ENCODE assay signal across 8 mouse cellular contexts in genomic region chr11:77802341-77802865, GRCm38 (mm10). TPM values are rescaled to one million over a fixed set of nuclear protein-coding genes. Genes with fewer than 3 reads are reported as not detected.
A peak's percentile ranks its signal among the peaks of the same experiment; 100 is the strongest.
DNase-seq lines count a peak whose midpoint lies in the region; ATAC-seq and TF ChIP-seq lines count a peak whose summit lies in the region.

No protein-coding gene starts in this region.

- peak overlapping the region; percentile 49 to 76 (median 55) for H3K4me3 ChIP-seq in CH12.LX (replicated peaks in 1 of 3; ENCODE audit: low read depth in 2 of 3, low read length in 2 of 3, poor library complexity in 1 of 3)
- H3K4me3 ChIP-seq in heart, embryonic 15.5 days: peak overlapping the region; percentile 56
- no peak overlapping the region for H3K4me3 ChIP-seq in lung, embryonic 15.5 days
- H3K4me3 ChIP-seq in stomach, embryonic 15.5 days (replicated peaks): 0 out of 2 replicates have a peak overlapping the region, but pooled peaks have one; percentile 2

- no peaks in the 10 kb centered on the region for H3K27me3 ChIP-seq in CH12.LX (replicated peaks)
- H3K27me3 ChIP-seq in heart, embryonic 15.5 days: no peaks in the 10 kb centered on the region
- no peaks in the 10 kb centered on the region for H3K27me3 ChIP-seq in lung, embryonic 15.5 days
- H3K27me3 ChIP-seq in stomach, embryonic 15.5 days (replicated peaks): no peaks in the 10 kb centered on the region

- peaks cover 0 to 8% of the 10 kb centered on the region in 2 experiments for H3K36me3 ChIP-seq in CH12.LX (replicated peaks in 1 of 2; ENCODE audit: control insufficient read depth in 1 of 2, insufficient read depth in 1 of 2, low read length in 1 of 2)
- no peaks in the 10 kb centered on the region for H3K36me3 ChIP-seq in heart, embryonic 15.5 days
- no peaks in the 10 kb centered on the region for H3K36me3 ChIP-seq in lung, embryonic 15.5 days
- no peaks in the 10 kb centered on the region for H3K36me3 ChIP-seq in stomach, embryonic 15.5 days

- TF ChIP-seq POLR2A in CH12.LX (IDR thresholded peaks at IDR 0.05; ENCODE audit: low read depth, low read length): peak; percentile 74

- dilution Hi-C loops in CH12.LX (cut with MboI; ENCODE audit: extremely low pct_ligation_motif_present, extremely low pct_unique_long_range_greater_than_20kb, low sequenced_read_pairs): no loop called here

- peak overlapping the region; percentile 92 for H3K4me2 ChIP-seq in CH12.LX (ENCODE audit: insufficient read depth, low read depth, poor library complexity, severe bottlenecking)
- peak overlapping the region; percentile 81 for H3K4me2 ChIP-seq in heart, embryonic 15.5 days
- peak overlapping the region; percentile 18; the same call in 1 of the 2 replicates for H3K4me2 ChIP-seq in lung, embryonic 15.5 days
- no peak overlapping the region for H3K4me2 ChIP-seq in stomach, embryonic 15.5 days

- DNase-seq in adrenal gland, adult (ENCODE audit: inconsistent age in 2 of 2, low spot score in 1 of 2): peak; percentile 54 to 76
- DNase-seq in adrenal gland, postnatal 10 days: no peak
- peak; percentile 81 for DNase-seq in CH12.LX (ENCODE audit: extremely low read depth)
- DNase-seq in embryo, embryonic 9.5 days (ENCODE audit: extremely low spot score): no peak
- DNase-seq in retina, postnatal 1 day: no peak

- H3K79me2 ChIP-seq in CH12.LX (replicated peaks; ENCODE audit: control insufficient read depth, extremely low read depth, insufficient read depth, poor library complexity, severe bottlenecking): no peaks in the 10 kb centered on the region

- 27% methylated on average over 9 of the region's 9 CpGs for WGBS in heart, embryonic 15.5 days
- WGBS in lung, embryonic 15.5 days: 61% methylated on average over 9 of the region's 9 CpGs
- WGBS in stomach, embryonic 15.5 days: 65% methylated on average over 9 of the region's 9 CpGs

- TF ChIP-seq RAD21 in CH12.LX (IDR thresholded peaks at IDR 0.05; ENCODE audit: low read depth, low read length): no peak

- peak; percentile 51; the same call in 1 of the 2 replicates for TF ChIP-seq EP300 in CH12.LX (IDR thresholded peaks at IDR 0.05; ENCODE audit: low read length)

- peak overlapping the region; percentile 18; the same call in 1 of the 2 replicates for H3K27ac ChIP-seq in CH12.LX (ENCODE audit: insufficient read depth, low read depth)
- peak overlapping the region; percentile 99 for H3K27ac ChIP-seq in heart, embryonic 15.5 days
- 0 out of 2 replicates have a peak overlapping the region, but pooled peaks have one; percentile 33 for H3K27ac ChIP-seq in lung, embryonic 15.5 days
- peak overlapping the region; percentile 63; the same call in 1 of the 2 replicates for H3K27ac ChIP-seq in stomach, embryonic 15.5 days

- H3K9ac ChIP-seq in CH12.LX (ENCODE audit: insufficient read depth, low read depth): peak overlapping the region; percentile 59
- peak overlapping the region; percentile 68 for H3K9ac ChIP-seq in heart, embryonic 15.5 days
- H3K9ac ChIP-seq in lung, embryonic 15.5 days: no peak overlapping the region
- no peak overlapping the region for H3K9ac ChIP-seq in stomach, embryonic 15.5 days

- in situ Hi-C loops in CH12.LX (cut with MboI; ENCODE audit: low pct_ligation_motif_present, low pct_unique_long_range_greater_than_20kb, low sequenced_read_pairs): no loop called here

- no peak; a peak in 1 of 4 replicates for TF ChIP-seq CTCF in CH12.LX (conservative IDR thresholded peaks at IDR 0.05 in 1 of 2, IDR thresholded peaks at IDR 0.05 in 1 of 2; ENCODE audit: low read depth in 2 of 2, low read length in 2 of 2)

- no peak for ATAC-seq in heart, embryonic 15.5 days (replicated peaks; ENCODE audit: insufficient number of reproducible peaks, insufficient read depth, low FRiP score, low read depth)
- no peak for ATAC-seq in lung, embryonic 15.5 days (ENCODE audit: borderline replicate concordance, extremely low read depth, low FRiP score, low TSS enrichment)
- no peak for ATAC-seq in stomach, embryonic 15.5 days (ENCODE audit: insufficient read depth, low FRiP score, low read depth)

- peaks cover 14 to 46% of the 10 kb centered on the region in 2 experiments for H3K4me1 ChIP-seq in CH12.LX (ENCODE audit: control insufficient read depth in 1 of 2, insufficient read depth in 2 of 2)
- H3K4me1 ChIP-seq in heart, embryonic 15.5 days (replicated peaks): peaks cover 74% of the 10 kb centered on the region
- peaks cover 30% of the 10 kb centered on the region for H3K4me1 ChIP-seq in lung, embryonic 15.5 days
- peaks cover 24% of the 10 kb centered on the region for H3K4me1 ChIP-seq in stomach, embryonic 15.5 days

- H3K9me3 ChIP-seq in CH12.LX (replicated peaks; ENCODE audit: low read length): no peaks in the 10 kb centered on the region
- H3K9me3 ChIP-seq in heart, embryonic 15.5 days (replicated peaks): no peaks in the 10 kb centered on the region
- no peaks in the 10 kb centered on the region for H3K9me3 ChIP-seq in lung, embryonic 15.5 days
- no peaks in the 10 kb centered on the region for H3K9me3 ChIP-seq in stomach, embryonic 15.5 days

TF ChIP-seq in CH12.LX, 34 proteins besides CTCF, POLR2A, EP300 and RAD21 (continues in another document):
- TF ChIP-seq CHD2 (IDR thresholded peaks at IDR 0.05; ENCODE audit: low read length) (peak; percentile 93), BHLHE40 (IDR thresholded peaks at IDR 0.05; ENCODE audit: low read depth, low read length) (peak; percentile 47; the same call in 1 of the 2 replicates), USF1 (IDR thresholded peaks at IDR 0.05; ENCODE audit: low read depth, low read length) (no peak), ZC3H11A (IDR thresholded peaks at IDR 0.05; ENCODE audit: low read depth, low read length) (no peak), NRF1 (IDR thresholded peaks at IDR 0.05; ENCODE audit: low read depth, low read length) (no peak; the same call in 1 of the 2 replicates), UBTF (IDR thresholded peaks at IDR 0.05; ENCODE audit: low read depth, low read length) (peak; percentile 83), MAX (IDR thresholded peaks at IDR 0.05; ENCODE audit: low read length) (peak; percentile 11; the same call in 1 of the 2 replicates), ZNF384 (IDR thresholded peaks at IDR 0.05; ENCODE audit: low read depth, low read length) (no peak), ELF1 (IDR thresholded peaks at IDR 0.05; ENCODE audit: low read depth, low read length) (peak; percentile 87), SIN3A (IDR thresholded peaks at IDR 0.05; ENCODE audit: low read length) (peak; percentile 83), IRF4 (IDR thresholded peaks at IDR 0.05; ENCODE audit: low read depth, low read length) (peak; percentile 87), JUND (conservative IDR thresholded peaks at IDR 0.05; ENCODE audit: low read depth, low read length) (no peak), MYC (IDR thresholded peaks at IDR 0.05; ENCODE audit: low read depth, low read length) (no peak), HCFC1 (IDR thresholded peaks at IDR 0.05; ENCODE audit: low read depth, low read length) (peak; percentile 83), KAT2A (IDR thresholded peaks at IDR 0.05; ENCODE audit: insufficient replicate concordance, low read length) (peak; percentile 55; the same call in 1 of the 2 replicates), ETS1 (conservative IDR thresholded peaks at IDR 0.05; ENCODE audit: low read depth, low read length) (peak; percentile 27; the same call in 1 of the 2 replicates), JUN (IDR thresholded peaks at IDR 0.05; ENCODE audit: insufficient read depth, low read depth, low read length) (no peak), PAX5 (IDR thresholded peaks at IDR 0.05; ENCODE audit: low read length) (no peak), MAZ (IDR thresholded peaks at IDR 0.05; ENCODE audit: low read depth, low read length) (peak; percentile 75), MEF2A (IDR thresholded peaks at IDR 0.05; ENCODE audit: borderline replicate concordance, low read depth, low read length) (no peak; the same call in 1 of the 2 replicates), GABPA (IDR thresholded peaks at IDR 0.05; ENCODE audit: insufficient replicate concordance, low read depth, low read length) (no peak), TCF12 (IDR thresholded peaks at IDR 0.05; ENCODE audit: low read depth, low read length) (peak; percentile 92), TBP (conservative IDR thresholded peaks at IDR 0.05; ENCODE audit: low read depth, low read length) (peak; percentile 87), MAFK (IDR thresholded peaks at IDR 0.05; ENCODE audit: insufficient replicate concordance, low read length) (no peak), MXI1 (IDR thresholded peaks at IDR 0.05; ENCODE audit: low read depth, low read length) (peak; percentile 63; the same call in 1 of the 2 replicates), ZMIZ1 (IDR thresholded peaks at IDR 0.05; ENCODE audit: low read depth, low read length) (no peak; the same call in 1 of the 2 replicates), E2F4 (IDR thresholded peaks at IDR 0.05; ENCODE audit: insufficient replicate concordance, low read depth, low read length) (no peak), ZKSCAN1 (IDR thresholded peaks at IDR 0.05; ENCODE audit: borderline replicate concordance, low read depth, low read length) (no peak), RCOR1 (conservative IDR thresholded peaks at IDR 0.05; ENCODE audit: low read depth, low read length) (no peak; the same call in 1 of the 2 replicates), POLR2AphosphoS2 (IDR thresholded peaks at IDR 0.05; ENCODE audit: low read depth, low read length) (no peak), USF2 (conservative IDR thresholded peaks at IDR 0.05; ENCODE audit: low read depth, low read length) (no peak)

RNA-seq across cellular contexts. Expression of gene Gm10277, which starts 14.9 kb away (rescaled TPM):
- not detected for total RNA-seq in adrenal gland, postnatal 10 days (2021)
- total RNA-seq in CH12.LX (2012; rRNA removed) (0.08 TPM in 1 of 2 replicates, not detected in the other), CH12.LX (2014; rRNA removed) (not detected in 2 replicates)
- 0.10 and 0.11 TPM in 2 replicates for polyA plus RNA-seq in CH12.LX (2012; ENCODE audit: insufficient read length, low read depth)
- polyA plus RNA-seq in heart, embryonic 15.5 days (2015; fragmentation: Nextera tagmentation; extraction: Ambion mirVana): 0.93 and 1.4 TPM in 2 replicates
- polyA plus RNA-seq in lung, embryonic 15.5 days (2015; fragmentation: Nextera tagmentation; extraction: Ambion mirVana): 0.94 and 1.5 TPM in 2 replicates
- polyA plus RNA-seq in stomach, embryonic 15.5 days (2015; fragmentation: Nextera tagmentation; extraction: Ambion mirVana): 1.5 and 1.6 TPM in 2 replicates

RNA-seq across cellular contexts. Expression of gene Myo18a, which starts 39.4 kb away (rescaled TPM):
- total RNA-seq in adrenal gland, postnatal 10 days (2021): 10 to 100 TPM; 53.9 to 80.1 TPM
- total RNA-seq in CH12.LX (2012; rRNA removed) (15.4 and 16.8 TPM in 2 replicates), CH12.LX (2014; rRNA removed) (5.2 and 6.3 TPM in 2 replicates)
- 24.8 and 29.5 TPM in 2 replicates for polyA plus RNA-seq in CH12.LX (2012; ENCODE audit: insufficient read length, low read depth)
- polyA plus RNA-seq in heart, embryonic 15.5 days (2015; fragmentation: Nextera tagmentation; extraction: Ambion mirVana): 107 and 109 TPM in 2 replicates
- 37.8 and 46.2 TPM in 2 replicates for polyA plus RNA-seq in lung, embryonic 15.5 days (2015; fragmentation: Nextera tagmentation; extraction: Ambion mirVana)
- 29.7 and 29.9 TPM in 2 replicates for polyA plus RNA-seq in stomach, embryonic 15.5 days (2015; fragmentation: Nextera tagmentation; extraction: Ambion mirVana)

Comparison
In these comparisons a context has a peak if more than half of its experiments do, and no peak if none do; other contexts are left out.
1. DNase-seq: peak in adrenal gland, adult (2 of 2) and CH12.LX (single experiment); none in adrenal gland, postnatal 10 days (single experiment), embryo, embryonic 9.5 days (single experiment) and retina, postnatal 1 day (single experiment).
2. H3K27ac ChIP-seq: peak in every context shown above with its lines; median percentile 99 in heart, embryonic 15.5 days; 63 in stomach, embryonic 15.5 days; 33 in lung, embryonic 15.5 days; 18 in CH12.LX.
3. H3K9ac ChIP-seq: peak in CH12.LX (single experiment) and heart, embryonic 15.5 days (single experiment); none in lung, embryonic 15.5 days (single experiment) and stomach, embryonic 15.5 days (single experiment).